Mouse (Mus musculus) adrenal gland (tissue): Measurements from ENCODE around the gene Mad1l1.

Experiments
- intact Hi-C: fragments of 180-260 bp; cut with DNase I; formaldehyde crosslinking; loops from one replicate; pipeline ENCODE4 v1.15.1; 2025

Mad1l1 gene

DNA sequence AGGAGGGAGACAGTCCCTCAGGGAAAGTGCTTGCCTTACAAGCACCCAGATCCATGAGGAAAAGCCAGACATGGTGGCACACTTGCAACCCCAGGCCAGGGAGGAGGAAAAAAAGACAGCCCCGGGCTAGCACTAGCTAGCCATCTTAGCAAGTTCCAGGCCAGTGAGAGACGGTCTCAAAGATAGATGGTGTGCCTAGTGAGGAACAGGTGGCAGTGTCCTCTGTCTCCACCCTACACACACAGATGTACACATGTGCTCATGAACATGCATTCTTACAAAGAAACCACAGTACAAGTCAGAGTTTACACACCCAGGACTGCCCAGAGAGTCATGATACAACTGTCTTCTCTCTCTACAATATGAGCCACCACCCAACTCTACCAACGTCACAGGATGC is 258.5 kb downstream of the Mad1l1 start:
- intact Hi-C loops: no loop called here

DNA sequence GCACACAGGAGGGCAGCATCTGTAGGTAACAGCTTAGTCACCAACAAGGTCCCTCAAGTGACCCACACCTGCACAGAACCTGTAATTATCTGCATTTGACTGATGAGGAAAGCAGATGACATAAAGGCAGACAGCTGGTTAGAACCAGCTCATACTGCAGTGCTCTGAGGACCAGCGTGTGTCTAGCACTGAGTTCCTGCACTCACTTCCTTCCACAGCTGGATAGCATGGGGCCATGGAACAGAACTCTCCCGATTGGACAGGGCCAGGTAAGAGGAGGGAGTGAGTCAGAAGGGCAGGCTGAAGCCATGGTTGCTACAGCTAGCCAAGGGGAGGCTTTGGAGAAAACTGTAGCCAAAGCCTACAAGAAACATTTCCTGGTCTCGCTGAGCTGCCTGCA is 259.0 kb downstream of the Mad1l1 start:
- intact Hi-C loops: no loop called here

- intact Hi-C loops: no loop called here
These were observed 260.0 kb downstream of the Mad1l1 start for GRCm38 (mm10) chr5:140061296-140061879.

DNA sequence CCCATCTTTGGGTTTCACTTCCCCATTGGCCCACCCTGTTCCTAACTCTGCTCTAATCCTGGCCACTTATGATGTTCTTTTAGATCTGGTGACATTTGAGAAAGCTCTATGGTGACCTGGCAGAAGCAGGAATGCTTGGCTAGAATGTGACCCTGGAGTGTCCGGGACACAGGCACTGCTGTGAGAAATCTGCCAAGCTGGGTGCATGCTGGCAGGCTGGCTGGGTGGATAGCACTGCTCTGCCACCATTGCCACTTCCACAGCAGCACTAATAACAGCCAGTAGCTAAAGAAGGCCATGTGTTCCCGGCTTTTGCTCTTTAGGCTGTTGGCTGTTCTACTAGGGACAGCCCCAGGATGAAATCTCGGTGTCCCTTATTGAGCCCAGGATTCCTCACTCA is 265.1 kb downstream of the Mad1l1 start:
- intact Hi-C loops: no loop called here

DNA sequence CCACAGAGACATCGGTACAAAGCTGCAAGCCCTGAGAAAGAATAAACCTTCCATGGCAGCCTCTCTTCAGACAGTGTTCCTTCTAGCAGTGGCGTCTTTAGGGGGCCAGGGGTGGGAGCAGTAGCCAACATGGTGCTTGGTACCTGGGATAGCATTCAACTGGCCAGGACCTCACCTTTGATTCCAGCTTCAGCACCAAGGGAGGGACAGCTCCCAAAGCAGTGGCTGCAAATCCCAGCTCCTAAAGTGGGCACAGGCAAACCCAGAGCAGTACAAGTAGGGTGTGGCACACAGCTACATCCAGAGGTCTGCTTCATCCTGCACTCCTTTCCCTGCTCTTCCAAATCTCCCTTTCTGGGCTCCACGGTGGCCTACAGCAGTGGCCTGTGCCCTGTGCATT is 265.9 kb downstream of the Mad1l1 start:
- intact Hi-C loops: no loop called here

DNA sequence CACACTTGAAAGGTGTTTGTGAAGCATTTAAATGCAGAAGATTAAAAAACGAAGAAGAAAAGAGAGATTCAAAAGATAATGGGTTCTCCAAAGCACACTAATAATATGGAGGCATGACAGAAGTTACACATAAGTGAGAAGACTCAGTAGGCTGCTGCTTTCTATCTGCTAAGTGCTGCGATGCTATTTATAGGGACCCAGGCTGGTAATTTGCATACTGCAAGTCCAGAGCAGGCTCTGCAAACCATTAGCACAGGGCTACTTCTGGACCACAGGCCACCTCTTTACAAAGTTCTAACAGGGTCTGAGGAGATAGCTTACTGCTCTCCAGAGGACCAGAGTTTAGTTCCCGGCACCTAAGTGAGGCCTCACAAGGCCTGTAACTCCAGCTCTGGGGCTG is 267.7 kb downstream of the Mad1l1 start:
- intact Hi-C loops: no loop called here

DNA sequence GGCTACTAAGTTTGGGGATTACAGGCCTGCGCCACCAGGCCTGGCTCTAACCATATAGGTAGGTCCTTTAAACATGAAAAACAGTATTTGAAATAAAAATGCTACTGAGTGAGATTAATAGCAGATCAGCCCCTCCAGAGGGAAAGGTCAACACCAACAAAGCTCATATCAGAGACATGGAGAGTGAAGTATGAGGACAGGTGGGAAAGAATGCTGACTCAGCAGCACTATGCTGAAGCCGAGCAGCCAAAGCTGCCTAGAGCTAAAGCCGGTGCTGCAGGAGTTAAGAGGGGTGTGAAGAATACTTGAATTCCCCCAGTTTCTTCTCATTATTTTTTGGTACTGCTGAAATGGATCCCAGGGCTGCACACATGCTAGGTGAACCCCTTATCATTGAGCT is 268.9 kb downstream of the Mad1l1 start:
- intact Hi-C loops: no loop called here

DNA sequence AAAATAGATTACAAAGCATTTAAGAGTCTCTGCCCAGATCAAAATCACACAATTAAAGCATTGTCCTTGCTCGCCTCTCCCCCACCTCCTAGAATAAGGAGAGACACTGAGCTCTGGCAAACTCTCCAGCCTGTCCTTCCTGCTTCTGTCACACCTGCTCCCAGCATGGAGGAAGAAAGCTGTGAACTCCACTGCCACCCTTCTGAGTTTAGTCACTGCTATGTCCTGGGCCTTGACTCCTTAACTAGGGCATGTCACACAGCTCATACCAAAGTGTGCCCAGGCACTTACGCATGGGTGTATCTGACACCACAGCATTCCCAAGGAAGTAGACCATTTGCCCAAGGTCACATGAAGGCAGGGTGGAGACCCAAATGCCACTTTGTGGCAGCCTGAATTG is 275.9 kb downstream of the Mad1l1 start:
- intact Hi-C loops: no loop called here

DNA sequence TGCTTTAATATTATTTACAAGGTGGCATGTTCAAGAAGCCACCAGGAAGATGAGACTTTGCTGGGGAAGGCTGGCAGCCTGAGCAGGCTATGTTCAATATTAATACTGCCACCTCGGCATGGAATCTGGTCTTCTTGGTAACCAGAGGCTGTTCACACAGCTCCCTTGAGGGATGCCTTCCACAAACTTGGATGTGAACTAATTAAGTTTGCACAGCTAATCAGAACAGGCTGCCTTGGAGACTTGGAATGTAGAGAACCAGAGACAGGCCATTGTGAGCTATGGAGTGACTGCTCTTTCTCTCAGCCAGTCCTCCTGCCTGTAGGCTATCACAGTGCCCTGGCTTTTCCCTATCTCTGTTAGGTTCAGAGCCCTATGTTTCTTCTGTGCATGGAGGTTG is 278.4 kb downstream of the Mad1l1 start:
- intact Hi-C loops: no loop called here

DNA sequence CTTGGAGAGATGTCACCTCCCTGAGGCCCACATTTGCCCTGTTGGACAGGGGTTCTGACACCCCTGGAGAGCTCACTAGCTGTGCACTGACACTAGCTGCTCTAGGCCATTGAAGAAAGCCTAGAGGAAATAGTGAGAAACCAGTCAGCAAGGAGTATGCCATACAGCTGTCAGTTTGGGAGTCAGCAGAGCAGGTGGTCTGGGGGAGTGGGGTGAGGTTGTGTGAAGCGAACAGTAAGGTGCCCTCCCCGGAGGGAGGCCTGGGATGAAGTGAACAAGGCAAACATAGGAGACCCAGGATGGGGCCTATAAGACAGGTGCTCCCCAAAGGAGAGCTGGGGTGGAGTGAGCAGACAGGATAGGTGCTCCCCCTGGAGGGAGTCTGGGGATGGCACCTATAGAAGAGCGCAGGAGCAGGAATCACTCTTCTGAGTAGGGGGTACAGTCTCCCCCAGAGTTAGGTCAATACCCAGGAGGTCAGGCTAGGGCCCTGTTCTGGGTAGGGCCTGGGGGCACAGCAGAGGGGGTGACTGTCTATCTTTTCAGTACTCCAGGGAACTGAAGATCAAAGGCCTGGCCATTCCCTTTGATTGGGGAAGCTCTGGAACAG is 279.2 kb downstream of the Mad1l1 start:
- intact Hi-C loops: no loop called here

GRCm38 (mm10) chr5:140041055-140041454 is 280.3 kb downstream of the Mad1l1 start:
- intact Hi-C loops: no loop called here

DNA sequence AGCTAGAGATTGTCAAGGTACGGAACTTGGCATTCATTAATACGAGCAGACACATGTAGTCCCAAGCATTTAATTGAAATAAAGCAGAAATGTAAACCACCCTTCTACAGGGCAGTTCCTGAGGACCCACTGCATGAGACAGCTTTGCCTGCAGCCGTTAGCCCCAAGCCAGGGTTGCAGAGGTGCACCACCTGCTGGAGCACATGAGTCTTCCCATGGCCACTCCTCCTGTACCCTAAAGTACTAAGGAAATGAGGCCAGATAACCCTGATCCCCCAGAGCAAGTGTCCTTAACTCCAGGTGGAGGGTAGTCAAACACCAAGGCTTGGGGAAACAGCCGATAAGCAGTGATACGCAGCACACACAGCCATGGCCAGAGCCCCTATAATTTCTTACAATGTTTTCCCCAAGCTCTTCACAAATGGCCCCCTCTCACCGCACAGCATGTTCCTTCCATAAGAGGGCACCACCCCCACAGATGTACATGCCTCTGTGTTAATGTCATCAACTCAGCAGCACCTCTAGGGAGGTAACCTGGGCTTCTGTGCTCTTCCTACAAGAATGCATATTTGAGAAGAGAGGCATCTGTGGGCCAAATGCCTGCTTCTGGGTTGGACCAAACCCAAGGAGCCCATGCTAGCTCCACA is 283.6 kb downstream of the Mad1l1 start:
- intact Hi-C loops: loop anchor here (5.0 kb wide), 1 partner anchor 200 kb away; no protein-coding TSS in a partner anchor

GRCm38 (mm10) chr5:140035641-140036040 is 285.7 kb downstream of the Mad1l1 start:
- intact Hi-C loops: loop anchor here (5.0 kb wide), 1 partner anchor 198 kb away; no protein-coding TSS in a partner anchor

GRCm38 (mm10) chr5:140035025-140035330 is 286.4 kb downstream of the Mad1l1 start:
- intact Hi-C loops: loop anchor here (5.0 kb wide), 1 partner anchor 198 kb away; no protein-coding TSS in a partner anchor

DNA sequence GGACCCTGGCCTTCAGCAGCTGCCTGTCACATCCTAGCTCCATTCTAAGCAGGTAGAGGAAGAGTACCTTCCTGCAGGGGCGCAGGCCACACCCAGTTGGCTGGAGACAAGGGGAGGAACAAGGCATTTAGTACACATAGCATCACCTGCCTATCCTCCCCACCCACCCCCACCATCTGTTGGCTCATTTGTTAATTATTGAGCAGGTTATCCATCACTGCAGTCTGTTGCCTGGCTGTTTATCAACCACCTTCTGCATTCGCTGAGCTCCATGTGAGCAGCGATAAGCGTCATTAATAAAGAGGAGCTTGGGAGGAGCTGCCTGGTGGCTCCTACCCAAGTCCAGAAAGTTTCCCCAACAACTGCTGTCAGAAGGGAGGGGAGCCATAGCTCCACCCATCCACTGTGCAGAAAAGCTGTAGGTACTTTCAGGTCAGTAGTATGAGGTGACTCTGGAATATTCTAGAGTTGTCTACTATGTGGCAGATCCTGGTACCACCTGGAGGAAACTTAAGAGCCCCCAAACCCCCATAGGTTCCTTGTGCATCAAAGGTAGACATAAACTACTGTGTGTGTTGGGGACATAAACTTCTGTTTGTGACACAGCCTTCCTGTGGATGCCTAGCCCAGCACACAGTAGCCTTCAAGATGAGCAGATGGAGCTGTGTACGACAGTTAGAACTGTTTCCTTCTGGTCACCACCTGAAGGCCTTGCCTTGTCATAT is 286.9 kb downstream of the Mad1l1 start:
- intact Hi-C loops: loop anchor here (5.0 kb wide), 1 partner anchor 197 kb away; no protein-coding TSS in a partner anchor

DNA sequence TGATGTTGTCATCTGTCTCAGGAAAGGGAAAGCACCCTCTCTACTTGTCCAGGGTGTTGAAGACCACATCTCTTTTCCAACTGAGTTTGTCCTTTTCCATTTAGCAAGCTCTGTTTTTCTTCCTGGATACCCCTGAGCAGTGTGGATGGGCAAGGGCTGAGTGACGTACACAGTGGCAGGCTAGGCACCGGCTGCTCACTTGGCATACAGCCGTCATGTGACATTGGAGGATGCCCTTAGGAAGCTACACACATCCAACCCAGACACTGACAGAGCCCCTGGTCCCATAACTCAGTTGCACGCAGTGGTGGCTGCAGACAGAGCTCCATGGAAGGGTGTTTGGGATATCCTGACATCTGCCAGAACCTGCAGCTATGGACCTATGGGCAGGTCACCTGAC is 295.0 kb downstream of the Mad1l1 start:
- intact Hi-C loops: no loop called here

GRCm38 (mm10) chr5:140025301-140025700 is 296.1 kb downstream of the Mad1l1 start:
- intact Hi-C loops: no loop called here

- intact Hi-C loops: no loop called here
These were observed 297.3 kb downstream of the Mad1l1 start for GRCm38 (mm10) chr5:140023941-140024500.

GRCm38 (mm10) chr5:140022861-140023260 is 298.5 kb downstream of the Mad1l1 start:
- intact Hi-C loops: no loop called here

GRCm38 (mm10) chr5:140021755-140022154 is 299.6 kb downstream of the Mad1l1 start:
- intact Hi-C loops: no loop called here

DNA sequence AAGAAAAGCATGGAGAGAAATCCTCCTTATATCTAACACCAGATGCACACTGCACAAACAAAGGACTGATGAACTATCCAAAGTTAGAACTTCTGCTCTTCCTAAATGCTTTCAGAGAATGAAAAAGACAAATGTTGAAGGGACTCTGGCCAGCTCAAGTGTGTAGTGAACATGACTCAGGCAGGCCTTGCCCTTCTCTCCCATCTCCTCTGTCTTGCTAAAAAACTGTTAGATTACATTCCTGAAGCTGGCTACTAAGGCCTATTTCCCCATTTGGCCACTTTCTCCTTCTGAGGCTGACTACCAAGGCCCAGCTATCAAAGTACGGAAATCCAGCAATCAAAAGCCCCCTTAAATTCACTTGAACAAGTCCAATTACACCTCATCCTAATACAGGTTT is 301.7 kb downstream of the Mad1l1 start:
- intact Hi-C loops: no loop called here

DNA sequence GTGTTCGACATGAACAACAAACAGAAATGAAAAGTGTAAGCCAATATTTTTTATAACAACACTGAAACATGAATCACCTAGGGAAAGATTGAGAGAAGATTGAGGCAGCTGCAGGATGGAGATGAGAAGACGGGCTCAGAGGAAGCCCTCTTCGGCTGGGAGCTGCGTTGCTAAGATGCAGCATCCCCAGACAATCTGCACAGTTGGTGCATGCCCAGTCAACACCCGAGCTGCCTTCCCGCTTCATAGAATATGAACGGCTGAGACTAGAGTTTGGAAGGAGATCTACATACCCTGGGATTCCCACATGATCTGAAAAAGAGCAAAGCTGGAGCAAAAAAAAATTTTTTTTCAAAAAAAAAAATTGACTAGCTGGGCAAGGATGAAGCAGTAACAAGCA is 302.6 kb downstream of the Mad1l1 start:
- intact Hi-C loops: no loop called here
